Mouse (Mus musculus): Measurements from ENCODE around the gene Dlgap1.
"Not testable (repeated sequence)": the region's sequence is repeated elsewhere in the genome, so short reads cannot be mapped to it uniquely, and the experiment has no call there.

Dlgap1 gene

DNA sequence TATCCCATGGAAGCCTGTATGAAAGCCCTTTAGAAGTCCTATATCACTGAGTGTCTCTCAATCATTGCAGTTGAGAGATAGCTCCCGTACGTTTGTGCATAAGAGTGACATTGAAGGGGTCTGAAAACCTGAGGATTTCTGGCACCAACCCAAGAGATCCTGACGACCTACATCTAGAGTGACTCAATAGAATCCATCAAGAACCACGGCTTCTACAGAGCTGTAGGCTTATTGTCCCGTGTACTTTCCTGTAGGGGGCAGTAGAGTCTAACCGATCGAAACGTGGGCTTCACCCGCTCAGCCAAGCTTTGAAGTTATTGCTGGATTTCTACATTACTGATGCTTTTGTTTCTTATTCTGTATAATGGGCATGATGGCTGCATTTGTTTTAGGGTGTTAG is 558.2 kb downstream of the Dlgap1 start:
- peak in 1 of 2 experiments; percentile 1 for DNase-seq (ENCODE audit: low spot score in 2 of 2)

DNA sequence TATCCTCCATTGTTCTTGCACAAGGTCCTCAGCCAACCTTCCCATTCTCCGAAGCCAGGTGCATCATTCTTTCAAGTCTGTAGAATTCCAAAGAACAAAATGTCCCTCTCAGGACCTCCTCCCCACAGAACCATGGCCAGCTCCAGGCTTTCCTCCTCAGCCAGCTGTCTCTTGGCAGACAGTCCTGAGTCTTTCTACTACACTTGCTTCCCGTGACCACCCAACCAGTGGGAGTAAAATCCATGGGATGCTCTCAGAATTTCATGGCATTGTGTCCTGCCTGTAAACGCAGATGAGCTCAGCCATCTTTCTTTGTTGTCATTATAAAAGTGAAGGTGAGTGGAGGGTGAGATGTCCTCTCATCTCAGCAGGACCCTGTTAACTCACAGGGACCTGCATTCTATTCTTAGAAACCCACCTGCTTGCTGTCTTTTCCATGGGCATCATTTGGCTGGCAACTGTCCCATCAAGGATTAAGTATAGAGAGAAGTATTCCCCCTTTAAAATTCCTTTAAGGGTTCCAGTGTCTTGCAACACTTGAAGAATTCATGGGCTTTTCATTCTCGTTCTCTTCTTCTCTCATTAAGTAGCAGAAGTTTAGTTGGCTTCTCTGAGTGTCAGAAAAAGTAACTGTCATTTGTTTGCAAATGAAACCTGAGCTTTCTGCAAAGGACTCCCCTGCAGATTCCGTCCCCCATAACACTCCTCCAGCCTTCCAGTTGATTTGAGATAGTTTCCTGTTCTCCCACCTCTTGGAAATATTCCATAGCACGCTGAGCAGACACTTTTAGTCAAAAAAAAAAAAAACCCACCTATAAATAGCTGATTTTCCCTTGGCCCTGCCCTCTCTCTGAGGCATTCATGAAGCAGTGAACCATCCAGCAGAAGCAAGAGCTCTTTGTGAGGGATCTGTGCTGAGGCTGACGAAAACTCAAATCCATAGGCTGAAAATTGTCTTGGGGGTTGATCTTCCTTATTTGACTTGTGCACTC is 559.6 kb downstream of the Dlgap1 start:
- DNase-seq (ENCODE audit: low spot score in 2 of 2): no peak

DNA sequence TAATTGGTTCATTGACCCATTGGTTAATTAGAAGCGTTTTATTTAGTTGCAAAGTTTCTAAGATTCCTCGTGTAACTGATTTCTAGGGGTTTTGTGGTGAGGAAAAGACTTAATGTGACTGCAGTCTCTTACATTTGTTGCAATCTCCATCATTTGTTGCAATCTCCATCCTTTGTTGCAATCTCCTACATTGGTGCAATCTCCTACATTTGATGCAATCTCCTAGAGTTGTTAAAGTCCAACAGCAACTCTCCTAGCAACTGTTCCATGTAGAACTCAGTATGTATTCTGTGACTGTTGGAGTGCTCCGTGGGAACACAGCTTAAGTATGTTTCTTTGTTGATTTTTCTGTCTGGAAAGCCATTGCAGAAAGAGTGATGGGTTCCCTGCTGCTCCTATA is 565.4 kb downstream of the Dlgap1 start:
- no peak for DNase-seq (ENCODE audit: low spot score in 2 of 2)

DNA sequence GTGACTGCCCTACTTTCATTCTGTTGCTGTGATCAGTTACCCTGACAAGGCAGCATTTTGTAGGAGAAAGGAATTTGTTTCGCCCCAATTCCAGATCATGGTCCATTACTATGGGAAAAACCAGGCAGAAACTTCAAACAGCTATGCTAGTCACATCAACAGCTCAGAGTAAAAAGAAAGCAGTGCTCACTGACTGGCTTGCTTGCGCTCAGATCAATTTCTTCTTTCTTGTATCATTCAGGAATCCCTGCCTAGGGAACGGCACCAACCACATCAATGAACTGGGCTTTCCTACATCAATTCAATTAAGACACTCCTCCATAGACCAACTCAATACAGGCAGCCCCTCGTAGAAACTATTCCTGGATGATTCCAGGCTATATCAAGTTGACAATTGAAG is 572.9 kb downstream of the Dlgap1 start:
- no peak for DNase-seq (ENCODE audit: low spot score in 2 of 2)

DNA sequence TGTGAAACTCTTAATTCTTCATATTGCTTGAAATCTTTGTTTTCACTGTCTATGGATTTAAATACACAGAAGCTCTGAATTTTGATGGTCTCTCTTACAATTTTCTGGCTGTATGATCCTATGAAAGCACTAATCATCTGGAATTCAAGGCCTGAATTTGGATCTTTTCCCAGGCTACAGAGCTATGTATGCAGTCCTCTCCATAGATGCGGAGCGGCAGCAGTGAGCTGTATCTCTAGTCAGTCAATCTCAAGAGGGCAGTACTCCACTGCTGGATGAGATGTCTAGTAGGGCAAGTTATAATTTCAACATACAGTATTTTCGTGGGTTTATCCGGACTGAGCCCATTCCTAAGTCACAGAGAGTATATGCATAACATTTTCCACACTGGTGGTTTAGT is 581.9 kb downstream of the Dlgap1 start:
- no peak for DNase-seq (ENCODE audit: low spot score in 2 of 2)

DNA sequence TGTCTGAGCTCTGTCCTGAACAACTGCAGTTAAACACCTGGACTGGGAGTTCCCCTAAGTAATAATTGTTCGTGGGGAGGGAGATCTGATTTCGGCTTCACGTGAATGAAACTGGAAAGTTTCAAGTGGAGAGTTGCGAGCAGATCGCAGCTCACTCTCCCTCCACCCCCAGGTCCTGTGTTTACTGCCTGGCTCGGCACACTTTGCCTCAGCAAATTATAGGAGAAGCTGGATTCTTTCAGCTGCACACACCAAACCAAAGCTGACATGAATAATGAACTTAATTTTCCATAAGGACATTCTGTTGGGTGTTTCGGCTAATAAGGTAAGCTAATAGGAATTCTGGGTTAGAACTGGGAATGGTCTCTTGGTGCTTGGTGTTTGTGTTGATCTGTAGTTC is 592.7 kb downstream of the Dlgap1 start:
- DNase-seq (ENCODE audit: low spot score in 2 of 2): no peak

DNA sequence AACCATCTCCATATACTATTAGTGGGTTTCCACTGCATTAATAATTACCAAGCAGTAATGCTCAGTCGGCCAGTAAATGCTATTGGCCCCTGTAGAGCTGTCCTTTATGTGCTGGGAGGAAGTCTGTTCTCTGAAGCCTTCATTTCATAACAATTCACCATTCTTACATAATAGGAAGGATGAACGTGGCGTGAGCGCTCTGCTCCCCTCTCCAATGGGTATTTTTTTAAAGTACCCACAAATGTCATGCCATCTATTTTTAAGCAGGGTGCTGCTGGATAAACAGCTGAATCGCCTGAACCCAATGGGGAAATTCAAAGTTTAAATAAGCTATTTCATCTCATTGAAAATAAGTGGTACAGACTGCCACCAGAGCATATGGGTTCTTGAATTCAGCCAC is 602.0 kb downstream of the Dlgap1 start:
- no peak for DNase-seq (ENCODE audit: low spot score in 2 of 2)

DNA sequence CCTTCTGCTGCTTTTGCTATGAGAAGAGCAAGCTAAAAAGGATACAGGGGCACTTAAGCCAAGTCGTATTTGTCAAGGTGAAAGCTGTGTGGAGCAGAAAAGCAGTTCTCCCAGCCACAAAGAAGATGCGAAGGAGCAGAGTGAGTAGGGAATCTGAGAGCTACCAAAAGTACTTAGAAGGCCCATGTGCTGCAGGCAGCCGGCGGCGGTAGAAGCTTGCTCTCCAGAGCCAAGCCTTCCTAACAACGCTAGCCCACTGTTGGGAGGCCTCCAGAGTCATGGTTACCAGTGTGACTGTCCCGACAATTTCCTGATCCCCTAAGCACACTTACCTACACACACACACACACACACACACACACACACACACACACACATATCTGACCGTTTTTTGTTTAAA is 614.2 kb downstream of the Dlgap1 start:
- DNase-seq (ENCODE audit: low spot score in 2 of 2): no peak

DNA sequence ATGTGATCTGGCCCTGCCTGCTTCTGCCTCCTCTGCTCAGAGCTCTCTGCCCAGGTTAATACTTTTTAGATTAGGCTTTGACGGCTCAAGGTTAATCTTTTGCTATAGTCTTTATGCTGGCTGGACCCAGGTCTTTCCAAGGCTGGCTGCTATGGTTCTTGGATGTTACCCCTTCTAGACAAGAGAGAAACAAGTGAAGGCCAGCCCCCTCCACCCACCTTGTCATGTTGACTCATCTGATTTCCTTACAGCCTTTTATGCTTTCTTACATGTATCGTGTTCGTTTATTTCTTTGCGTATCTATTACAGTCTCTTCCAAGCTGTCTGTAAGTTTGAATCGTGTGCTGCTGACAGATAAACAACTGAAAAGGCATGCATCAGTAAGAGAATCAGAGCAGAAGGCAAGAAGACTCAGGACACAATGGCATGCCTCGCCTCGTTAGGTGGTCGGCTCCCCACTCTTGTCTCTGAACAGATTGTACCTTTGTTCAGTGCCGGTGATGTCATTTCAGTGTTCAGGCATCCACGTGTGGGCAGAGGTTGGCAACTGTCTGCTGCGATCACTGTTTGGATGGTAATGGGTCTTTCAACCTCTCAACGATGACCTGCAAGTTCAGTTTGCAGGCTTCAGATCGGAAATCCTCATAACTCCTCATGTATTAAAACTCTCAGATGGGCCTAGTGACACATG is 618.0 kb downstream of the Dlgap1 start:
- DNase-seq (ENCODE audit: low spot score in 2 of 2): no peak

DNA sequence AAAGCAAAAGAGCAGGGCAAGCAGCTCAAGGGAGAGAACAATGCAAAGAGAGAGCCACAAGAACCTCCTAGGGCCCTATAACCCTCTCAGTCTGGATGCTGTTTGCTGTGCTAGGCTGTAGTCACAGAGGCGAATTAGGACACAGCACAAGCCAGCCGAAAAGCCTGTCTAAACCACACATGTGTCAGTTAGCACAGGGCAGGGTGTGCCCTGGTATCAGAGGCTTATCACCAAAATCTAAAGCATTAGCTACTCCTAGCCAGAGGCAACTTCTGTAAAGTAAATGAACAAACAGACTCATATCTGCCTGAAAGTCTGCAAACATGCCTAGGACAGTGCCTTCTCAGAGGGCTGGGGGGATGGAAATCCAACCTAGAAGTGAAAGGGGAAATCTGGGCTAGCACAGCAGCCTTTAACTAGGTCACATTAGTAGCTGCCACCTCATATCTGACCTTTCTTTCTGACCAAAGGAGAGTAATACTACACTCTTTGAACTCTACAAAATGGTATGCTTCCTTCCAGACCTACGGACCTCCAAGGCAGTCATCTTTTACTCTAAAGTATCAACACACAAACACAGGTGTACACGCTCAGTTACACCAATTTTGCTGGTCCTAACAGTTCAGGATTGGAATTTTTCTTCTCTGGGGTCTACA is 619.2 kb downstream of the Dlgap1 start:
- DNase-seq (ENCODE audit: low spot score in 2 of 2): not testable (repeated sequence)

DNA sequence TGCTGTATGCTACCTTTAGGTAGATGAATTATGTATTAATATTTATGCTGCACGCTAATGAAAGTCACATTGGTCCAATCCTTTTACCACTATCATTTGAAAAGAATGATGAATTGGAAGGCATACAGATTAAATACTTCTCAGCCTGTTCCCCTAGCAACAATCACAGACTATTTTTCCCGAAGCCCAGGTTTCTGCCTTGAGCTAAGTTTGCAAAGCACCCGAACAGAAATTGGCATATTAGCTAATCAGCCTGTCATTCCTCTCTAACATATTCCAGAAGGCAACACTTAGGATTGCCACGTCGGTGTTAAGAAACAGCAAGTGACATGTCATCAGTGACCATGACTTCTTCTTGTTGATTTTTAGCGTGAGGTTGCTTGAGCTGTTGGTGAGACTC is 619.8 kb downstream of the Dlgap1 start:
- DNase-seq (ENCODE audit: low spot score in 2 of 2): no peak

DNA sequence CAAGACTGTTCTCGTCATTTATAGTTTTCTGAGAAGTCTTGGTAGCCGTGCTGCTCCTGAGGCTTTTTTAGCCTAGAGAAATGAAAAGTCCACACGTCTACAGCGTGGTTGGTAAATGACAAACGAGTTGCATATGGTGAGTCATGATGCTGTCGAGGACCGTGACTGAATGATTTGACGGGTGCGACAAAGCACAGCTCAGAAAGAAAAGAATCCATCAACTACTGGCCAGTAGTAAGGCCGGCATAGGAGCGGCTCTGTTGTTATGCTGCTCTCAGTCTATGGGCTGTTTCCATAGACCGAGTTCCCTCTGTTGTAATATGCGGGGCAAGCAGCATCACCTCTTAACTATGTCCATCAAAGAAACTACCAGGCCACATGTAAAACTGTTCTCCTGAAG is 620.3 kb downstream of the Dlgap1 start:
- DNase-seq (ENCODE audit: low spot score in 2 of 2): no peak

DNA sequence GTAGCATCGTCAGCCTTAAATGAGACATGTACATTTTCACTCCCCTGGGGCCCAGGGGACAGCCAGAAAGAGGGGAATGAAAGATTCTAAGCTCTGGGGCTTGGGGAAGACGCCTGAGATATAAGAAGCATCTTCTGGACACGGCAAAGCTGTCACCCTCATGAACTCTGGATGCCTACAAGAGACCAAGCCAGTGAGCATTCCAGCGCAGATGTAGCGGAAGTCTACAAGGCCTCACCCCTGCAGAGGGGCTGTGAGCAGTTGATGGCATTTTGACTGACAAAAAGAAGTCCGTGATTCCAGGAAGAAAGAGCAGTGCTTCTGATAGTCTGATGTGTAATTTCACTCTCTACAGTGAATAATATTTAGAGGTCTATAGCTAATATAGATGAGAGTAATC is 621.6 kb downstream of the Dlgap1 start:
- no peak for DNase-seq (ENCODE audit: low spot score in 2 of 2)

DNA sequence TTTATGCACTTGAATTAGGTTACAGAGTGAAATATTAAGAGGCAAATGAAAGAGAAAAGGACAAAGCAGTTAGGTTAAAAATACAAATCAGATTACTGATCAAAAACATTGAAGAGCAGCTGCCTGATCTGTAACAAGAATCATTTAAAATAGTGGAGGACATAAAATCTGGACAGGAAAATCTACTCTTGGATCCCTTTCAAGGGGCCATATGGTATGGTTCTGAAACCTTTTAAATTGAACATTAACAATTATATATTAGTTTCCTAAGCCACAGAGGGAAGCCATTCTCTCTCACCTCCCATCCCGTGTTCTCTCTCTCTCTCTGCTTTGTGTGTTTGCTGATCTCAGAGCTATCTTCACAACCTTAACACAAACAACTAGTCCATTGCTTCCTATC is 625.4 kb downstream of the Dlgap1 start:
- no peak for DNase-seq (ENCODE audit: low spot score in 2 of 2)

DNA sequence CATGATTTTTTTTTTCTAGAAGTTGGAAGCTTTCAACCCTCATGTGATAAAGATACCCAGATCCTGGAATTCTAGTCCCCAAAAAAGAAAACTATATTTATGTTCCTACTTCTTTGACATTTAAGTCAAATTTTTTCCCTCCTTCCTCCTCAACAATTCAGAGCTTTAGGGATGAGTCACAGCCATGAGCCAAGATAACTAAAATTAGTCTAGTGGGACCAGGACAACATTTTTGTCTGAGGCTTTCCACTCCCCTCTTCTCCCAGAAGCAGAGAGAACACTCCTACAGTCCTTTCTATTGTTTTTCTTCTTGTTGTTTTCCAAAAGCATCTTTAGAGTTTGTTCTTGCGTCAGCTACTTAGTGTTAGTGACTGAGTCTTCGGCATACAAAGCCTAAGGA is 627.5 kb downstream of the Dlgap1 start:
- DNase-seq (ENCODE audit: low spot score in 2 of 2): no peak

DNA sequence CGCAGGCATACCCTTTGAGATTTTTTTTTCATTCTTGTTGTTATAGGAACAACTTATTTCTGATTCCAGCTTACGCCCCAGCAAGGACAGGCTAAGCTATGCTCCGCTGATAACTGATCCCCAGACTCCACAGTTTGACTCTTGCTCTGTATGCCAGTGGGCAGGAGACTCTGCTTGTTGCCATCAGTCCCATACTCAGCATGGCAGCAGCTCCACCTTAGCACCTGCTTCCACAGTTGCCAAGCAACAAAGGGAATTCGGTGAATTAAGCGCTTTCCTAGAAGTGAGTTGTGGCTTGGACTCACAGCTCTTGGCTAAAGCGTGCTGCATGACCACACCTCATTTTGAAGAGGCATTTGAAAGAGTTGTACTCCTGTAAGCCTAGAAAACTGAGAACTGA is 631.6 kb downstream of the Dlgap1 start:
- DNase-seq (ENCODE audit: low spot score in 2 of 2): no peak

DNA sequence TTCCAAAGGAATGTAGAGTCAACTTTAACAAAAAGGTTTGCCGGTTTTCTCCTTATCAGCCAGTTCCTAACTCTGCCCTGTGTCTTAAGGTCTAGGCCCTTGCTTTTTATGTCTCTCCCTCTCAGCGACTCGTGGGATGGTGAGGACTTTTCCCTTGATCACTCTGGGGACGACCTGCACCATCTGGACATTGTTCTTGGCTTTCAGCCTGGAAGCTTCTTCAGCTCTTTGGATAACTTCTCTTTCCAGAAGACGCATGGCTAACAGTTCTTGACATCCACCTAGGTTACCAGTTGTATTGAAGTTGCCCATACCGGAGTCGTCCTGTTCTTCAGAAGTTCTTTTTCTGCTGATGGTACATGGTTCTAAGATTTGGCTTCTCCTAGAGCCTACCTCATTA is 633.2 kb downstream of the Dlgap1 start:
- no peak for DNase-seq (ENCODE audit: low spot score in 2 of 2)

DNA sequence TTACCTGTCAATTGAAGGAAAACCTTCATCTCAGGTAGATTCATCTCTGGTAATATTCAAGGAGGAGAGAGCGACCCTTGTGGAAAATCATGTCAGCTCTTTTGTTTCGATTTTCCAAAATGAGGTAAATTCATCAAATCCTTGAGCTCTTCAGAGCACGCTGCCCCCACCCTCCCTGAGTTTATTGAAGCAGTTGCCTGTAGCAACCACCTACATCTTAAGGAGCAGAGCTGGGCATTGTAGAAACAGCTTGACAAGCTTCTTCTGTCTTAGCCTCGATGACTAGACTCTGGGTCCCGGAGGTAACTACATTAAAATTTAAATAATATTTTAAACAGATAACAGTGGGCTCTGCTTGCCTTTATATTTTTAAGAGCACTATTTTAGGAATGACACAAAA is 636.8 kb downstream of the Dlgap1 start:
- no peak for DNase-seq (ENCODE audit: low spot score in 2 of 2)

DNA sequence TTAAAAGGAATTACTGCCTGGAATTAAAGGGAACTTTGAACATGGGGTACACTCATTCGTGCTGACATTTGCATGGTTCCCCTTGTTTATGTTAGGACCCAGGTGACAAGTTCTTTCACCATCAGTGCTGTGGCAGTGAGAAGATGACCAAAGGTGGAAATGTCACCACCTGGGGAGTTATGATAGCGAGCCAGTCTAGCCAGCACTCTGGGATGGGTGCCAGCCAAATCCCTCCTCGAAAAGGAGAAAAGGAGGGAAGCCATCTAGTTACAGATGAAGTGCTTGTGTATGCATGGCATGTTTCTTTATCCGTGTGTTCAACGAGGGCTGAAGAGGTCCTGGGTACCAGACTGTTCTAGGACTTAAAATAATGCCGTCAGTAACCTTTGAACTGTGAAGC is 643.3 kb downstream of the Dlgap1 start:
- no peak for DNase-seq (ENCODE audit: low spot score in 2 of 2)

DNA sequence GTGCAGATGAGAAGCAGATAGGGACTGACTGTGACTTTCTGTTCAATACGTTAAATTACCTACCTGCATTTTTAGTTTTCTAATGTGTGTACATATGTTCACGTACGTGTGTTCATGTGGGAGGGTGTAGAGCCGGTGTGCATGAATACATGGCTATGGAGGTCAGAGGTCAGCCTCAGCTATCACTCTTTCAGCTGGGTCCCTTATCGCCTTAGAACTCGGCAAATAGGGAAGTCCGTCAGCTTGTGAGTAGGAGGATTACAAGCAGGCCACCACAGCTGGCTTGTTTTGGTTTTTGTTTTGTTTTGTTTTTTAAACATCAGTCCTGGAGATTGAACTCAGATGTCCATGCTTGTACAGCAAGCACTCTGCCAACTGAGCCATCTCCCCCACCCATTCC is 645.0 kb downstream of the Dlgap1 start:
- no peak for DNase-seq (ENCODE audit: low spot score in 2 of 2)

DNA sequence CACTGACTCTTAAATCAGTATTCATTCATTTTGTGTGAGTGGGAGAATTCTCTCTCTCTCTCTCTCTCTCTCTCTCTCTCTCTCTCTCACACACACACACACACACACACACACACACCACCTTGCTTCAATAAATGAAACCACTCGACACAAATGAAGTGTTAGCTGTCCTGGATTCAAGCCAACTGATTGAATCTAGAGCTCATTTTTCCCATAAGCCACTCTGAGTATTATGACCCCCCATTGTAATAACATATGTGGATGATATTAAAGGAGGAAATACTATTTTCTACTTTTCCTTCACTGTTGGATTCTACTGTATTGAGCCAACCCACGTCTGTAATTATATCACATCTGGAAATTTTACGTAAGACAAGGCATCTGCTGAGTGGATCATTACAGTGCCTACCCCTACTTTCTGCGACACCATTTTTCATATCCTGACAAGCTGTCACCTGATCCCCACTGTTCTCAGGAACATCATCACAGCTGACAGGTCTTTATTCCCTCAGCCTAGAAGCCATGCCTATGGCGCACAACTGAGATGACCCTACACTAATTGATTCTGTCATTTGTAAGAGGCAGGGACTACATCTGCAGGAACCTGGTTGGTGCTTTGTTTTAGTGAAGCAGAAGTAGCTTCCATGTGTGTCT is 645.7 kb downstream of the Dlgap1 start:
- no peak for DNase-seq (ENCODE audit: low spot score in 2 of 2)

DNA sequence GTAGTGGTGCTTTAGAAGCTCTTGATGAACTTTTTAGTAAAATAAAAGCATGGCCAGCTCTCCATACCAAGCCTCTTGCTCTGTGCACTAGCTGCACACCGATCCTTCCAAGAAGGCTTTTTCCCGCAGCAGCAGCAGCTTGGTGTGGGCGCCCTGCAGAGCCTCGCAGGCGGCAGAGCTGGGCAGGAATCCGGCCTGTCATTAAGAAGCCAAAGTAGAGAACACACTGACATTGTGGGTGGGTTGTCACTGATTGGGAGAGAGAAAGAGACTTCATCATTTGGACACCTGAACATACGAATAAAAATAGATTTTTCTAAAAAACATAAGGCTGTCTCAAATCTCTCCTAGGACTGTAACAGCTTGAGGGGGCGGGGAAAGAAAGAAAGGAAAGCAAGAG is 653.6 kb downstream of the Dlgap1 start:
- DNase-seq (ENCODE audit: low spot score in 2 of 2): no peak

All from urinary bladder, adult 18-20 months (tissue).